Mouse (Mus musculus): Measurements from ENCODE around the gene Pcsk5. TPM values are rescaled to one million over a fixed set of nuclear protein-coding genes. Genes with fewer than 3 reads are reported as not detected.
A peak's percentile ranks its signal among the peaks of the same experiment; 100 is the strongest.
"Not testable (repeated sequence)": the region's sequence is repeated elsewhere in the genome, so short reads cannot be mapped to it uniquely, and the experiment has no call there.

The Pcsk5 gene
- polyA plus RNA-seq, 1 experiment from 2014 or later = 5.2 TPM

DNA sequence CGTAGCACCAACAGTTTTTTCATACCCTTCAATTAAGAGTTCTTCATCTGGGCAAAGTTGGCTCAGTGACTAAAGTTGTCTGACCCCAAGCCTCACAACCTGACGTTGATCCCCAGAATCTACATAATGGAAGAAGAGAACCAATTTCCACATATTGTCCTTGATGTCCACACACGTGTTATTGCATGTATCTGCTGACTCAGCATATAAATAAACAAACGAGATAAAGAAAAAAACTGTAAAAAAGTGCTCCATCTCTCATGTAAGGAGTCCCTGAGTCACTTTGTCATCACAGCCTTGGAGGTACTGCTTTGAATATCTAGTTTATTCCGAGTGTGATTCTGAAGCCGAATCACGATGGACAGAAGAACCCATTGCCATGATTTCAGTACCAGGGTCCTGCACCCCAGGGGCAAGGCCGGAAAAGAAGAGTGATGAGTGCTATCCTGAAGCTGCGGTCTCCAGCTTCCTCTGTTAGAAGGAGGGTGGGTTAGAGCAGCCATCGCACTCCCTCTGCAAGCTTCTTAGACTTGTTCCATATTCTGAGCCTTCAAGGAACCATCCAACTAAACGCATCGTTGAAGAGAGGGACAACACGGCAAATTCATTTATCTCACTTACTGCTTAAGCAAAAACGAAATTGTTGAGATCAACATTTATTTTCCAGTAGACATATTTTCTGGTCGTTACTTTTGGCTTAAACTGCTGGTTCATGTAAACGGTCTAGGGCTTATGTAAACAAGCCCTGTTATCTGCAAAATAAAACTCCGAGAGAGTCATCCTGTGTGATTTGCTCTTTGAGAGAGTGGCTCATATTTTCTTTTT is 348.2 kb downstream of the Pcsk5 start:
- Histone ChIP-seq H3K4me3 (no peak overlapping the region), H3K4me2 (no peak overlapping the region), H3K36me3 (ENCODE audit: poor library complexity, severe bottlenecking) (no peaks in the 10 kb centered on the region), H3K9me3 (replicated peaks) (no peaks in the 10 kb centered on the region), H3K27ac (no peak overlapping the region), H3K4me1 (peaks cover 35% of the 10 kb centered on the region), H3K9ac (no peak overlapping the region), H3K27me3 (no peaks in the 10 kb centered on the region)
- 79% methylated on average over 17 of the region's 17 CpGs for WGBS
- no peak for ATAC-seq

DNA sequence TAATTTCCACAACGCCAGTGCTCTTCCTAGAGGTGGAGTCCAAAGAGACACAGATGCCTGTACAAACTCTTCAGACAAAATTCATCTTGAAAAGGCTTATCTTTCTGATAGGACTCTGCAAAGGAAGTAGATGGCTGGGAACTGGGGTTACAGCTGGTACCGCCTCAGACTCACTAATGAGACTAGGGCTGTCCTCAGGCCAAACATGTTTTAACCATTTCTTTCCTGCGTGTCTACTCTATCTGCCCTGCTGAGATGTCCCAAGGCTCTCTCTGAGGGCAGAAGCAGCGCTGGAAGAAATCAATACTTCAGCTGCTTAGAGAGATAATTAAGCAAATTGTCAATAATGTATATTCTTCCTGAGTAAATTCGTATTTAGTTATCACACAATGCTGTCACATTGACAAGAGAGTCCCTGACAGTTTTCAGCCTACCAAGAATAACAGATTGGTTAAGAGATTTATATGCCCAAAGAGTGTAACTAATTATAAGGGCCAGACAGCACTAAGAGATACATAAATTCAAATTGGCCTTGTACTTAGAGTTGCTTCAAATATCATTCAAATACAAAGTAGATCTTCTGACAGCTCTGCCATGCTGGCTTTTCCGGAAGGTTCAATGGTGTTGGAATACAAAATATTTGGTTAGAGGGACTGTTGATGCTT is 355.2 kb downstream of the Pcsk5 start:
- Histone ChIP-seq H3K9me3 (replicated peaks) (no peaks in the 10 kb centered on the region), H3K4me2 (no peak overlapping the region), H3K36me3 (ENCODE audit: poor library complexity, severe bottlenecking) (no peaks in the 10 kb centered on the region), H3K4me1 (no peaks in the 10 kb centered on the region), H3K27me3 (no peaks in the 10 kb centered on the region), H3K27ac (no peak overlapping the region), H3K4me3 (no peak overlapping the region), H3K9ac (no peak overlapping the region)
- 77% methylated on average over 6 of the region's 6 CpGs for WGBS
- ATAC-seq = no peak

DNA sequence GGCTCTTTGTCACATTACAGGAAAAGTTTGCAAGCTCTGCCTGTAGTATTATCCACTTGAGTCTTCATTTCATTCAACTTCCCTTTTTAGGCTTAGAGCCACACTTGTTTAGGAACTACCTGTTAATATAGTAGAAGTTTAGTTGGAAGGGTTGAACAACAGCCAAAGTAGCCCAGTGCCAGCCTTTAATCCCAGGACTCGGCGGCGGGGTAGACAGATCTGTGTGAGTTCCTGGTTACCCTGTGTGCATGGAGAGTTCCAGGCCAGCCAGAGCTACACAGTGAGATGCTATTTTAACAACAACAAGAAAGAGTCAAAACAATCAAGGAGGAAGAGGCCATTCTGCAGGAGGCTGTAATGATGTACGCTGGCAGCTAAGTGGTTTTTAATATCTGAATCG is 358.0 kb downstream of the Pcsk5 start:
- ATAC-seq = no peak
- WGBS = 92% methylated on average over 5 of the region's 5 CpGs
- Histone ChIP-seq H3K4me3 (no peak overlapping the region), H3K4me1 (no peaks in the 10 kb centered on the region), H3K9ac (no peak overlapping the region), H3K36me3 (ENCODE audit: poor library complexity, severe bottlenecking) (no peaks in the 10 kb centered on the region), H3K27me3 (no peaks in the 10 kb centered on the region), H3K4me2 (no peak overlapping the region), H3K9me3 (replicated peaks) (no peaks in the 10 kb centered on the region), H3K27ac (no peak overlapping the region)

GRCm38 (mm10) chr19:17476021-17476420 is 361.4 kb downstream of the Pcsk5 start:
- no peaks in the 10 kb centered on the region for H3K9me3 ChIP-seq (replicated peaks)
- WGBS = 85% methylated on average over 5 of the region's 5 CpGs
- no peak overlapping the region for H3K9ac ChIP-seq
- no peak overlapping the region for H3K4me3 ChIP-seq
- no peaks in the 10 kb centered on the region for H3K27me3 ChIP-seq
- no peak for ATAC-seq
- H3K36me3 ChIP-seq (ENCODE audit: poor library complexity, severe bottlenecking) = no peaks in the 10 kb centered on the region
- no peaks in the 10 kb centered on the region for H3K4me1 ChIP-seq
- H3K27ac ChIP-seq = no peak overlapping the region
- H3K4me2 ChIP-seq = no peak overlapping the region

- not testable (repeated sequence) for H3K9me3 ChIP-seq (replicated peaks); ATAC-seq; H3K4me1 ChIP-seq; H3K27ac ChIP-seq; H3K9ac ChIP-seq; H3K36me3 ChIP-seq (ENCODE audit: poor library complexity, severe bottlenecking); H3K4me2 ChIP-seq; H3K4me3 ChIP-seq; H3K27me3 ChIP-seq
- WGBS = 93% methylated on average over 2 of the region's 2 CpGs
Measured at GRCm38 (mm10) chr19:17473138-17473537, 364.3 kb downstream of the Pcsk5 start.

GRCm38 (mm10) chr19:17471861-17472260 is 365.6 kb downstream of the Pcsk5 start:
- no peaks in the 10 kb centered on the region for H3K4me1 ChIP-seq
- no peak for ATAC-seq
- no peaks in the 10 kb centered on the region; the same call in 1 of the 2 replicates for H3K27me3 ChIP-seq
- H3K9me3 ChIP-seq (replicated peaks) = no peaks in the 10 kb centered on the region
- H3K27ac ChIP-seq = no peak overlapping the region
- no peak overlapping the region for H3K4me2 ChIP-seq
- no peak overlapping the region for H3K9ac ChIP-seq
- H3K4me3 ChIP-seq = no peak overlapping the region
- no peaks in the 10 kb centered on the region for H3K36me3 ChIP-seq (ENCODE audit: poor library complexity, severe bottlenecking)
- 84% methylated on average over 7 of the region's 7 CpGs for WGBS

DNA sequence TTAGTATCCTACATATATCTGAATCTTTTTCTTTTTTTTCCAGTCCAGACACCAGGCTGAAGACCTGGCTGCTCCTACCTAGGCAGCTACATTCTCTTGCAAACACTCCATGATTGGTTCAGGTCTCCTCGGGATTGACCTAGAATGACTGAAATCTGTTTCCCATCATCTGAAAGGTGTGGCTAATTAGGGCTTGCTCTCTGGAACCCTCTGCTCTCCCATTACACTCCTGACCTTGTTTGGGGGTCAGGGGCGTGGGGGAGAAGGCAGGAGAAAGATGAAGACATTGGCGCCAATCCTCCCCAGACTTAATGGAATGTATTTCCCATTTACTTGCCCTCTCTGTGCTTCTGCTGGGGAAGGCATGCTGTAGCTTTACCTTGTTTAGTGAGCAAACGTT is 366.2 kb downstream of the Pcsk5 start:
- Histone ChIP-seq H3K4me3 (no peak overlapping the region), H3K27ac (no peak overlapping the region), H3K9me3 (replicated peaks) (no peaks in the 10 kb centered on the region), H3K9ac (no peak overlapping the region), H3K4me1 (no peaks in the 10 kb centered on the region), H3K36me3 (ENCODE audit: poor library complexity, severe bottlenecking) (no peaks in the 10 kb centered on the region), H3K4me2 (no peak overlapping the region), H3K27me3 (no peaks in the 10 kb centered on the region; the same call in 1 of the 2 replicates)
- WGBS = 81% methylated on average over 4 of the region's 4 CpGs
- ATAC-seq = no peak

- Histone ChIP-seq H3K9ac (no peak overlapping the region), H3K27ac (no peak overlapping the region), H3K4me1 (no peaks in the 10 kb centered on the region), H3K9me3 (replicated peaks) (no peaks in the 10 kb centered on the region), H3K4me3 (no peak overlapping the region), H3K4me2 (no peak overlapping the region), H3K27me3 (no peaks in the 10 kb centered on the region; the same call in 1 of the 2 replicates), H3K36me3 (ENCODE audit: poor library complexity, severe bottlenecking) (no peaks in the 10 kb centered on the region)
- 57% methylated on average over 6 of the region's 6 CpGs for WGBS
- peak; percentile 88 for ATAC-seq
Measured at GRCm38 (mm10) chr19:17467556-17468211, 369.7 kb downstream of the Pcsk5 start.

- Histone ChIP-seq H3K4me3 (no peak overlapping the region), H3K27ac (no peak overlapping the region), H3K4me1 (no peaks in the 10 kb centered on the region), H3K27me3 (no peaks in the 10 kb centered on the region), H3K9me3 (replicated peaks) (no peaks in the 10 kb centered on the region), H3K36me3 (ENCODE audit: poor library complexity, severe bottlenecking) (no peaks in the 10 kb centered on the region), H3K9ac (no peak overlapping the region), H3K4me2 (no peak overlapping the region)
- ATAC-seq = no peak
- 91% methylated on average over 7 of the region's 7 CpGs for WGBS
Measured at GRCm38 (mm10) chr19:17452001-17452400, 385.4 kb downstream of the Pcsk5 start.

DNA sequence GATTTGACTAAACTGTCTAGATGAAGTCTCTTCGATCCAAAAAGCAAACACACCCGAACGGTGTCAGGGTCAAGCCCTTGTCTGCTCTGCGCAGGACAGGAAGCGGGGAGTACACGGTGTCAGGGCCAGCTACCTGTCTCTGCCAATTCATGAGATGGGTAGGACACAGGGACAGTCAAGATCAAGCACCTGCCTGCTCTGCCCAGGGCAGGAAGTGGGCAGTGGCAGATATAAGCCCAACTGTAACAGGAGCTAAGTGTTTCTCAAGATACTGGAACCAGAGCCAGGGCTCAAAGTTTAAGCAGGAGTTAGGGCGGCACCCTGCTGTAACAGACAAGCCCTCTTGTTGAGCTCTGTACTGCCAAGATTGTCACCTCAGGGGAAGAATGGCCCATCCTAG is 393.9 kb downstream of the Pcsk5 start:
- H3K27me3 ChIP-seq = no peaks in the 10 kb centered on the region
- H3K36me3 ChIP-seq (ENCODE audit: poor library complexity, severe bottlenecking) = no peaks in the 10 kb centered on the region
- no peak overlapping the region for H3K4me2 ChIP-seq
- WGBS = 94% methylated on average over 7 of the region's 7 CpGs
- H3K9me3 ChIP-seq (replicated peaks) = no peaks in the 10 kb centered on the region
- H3K9ac ChIP-seq = no peak overlapping the region
- no peak overlapping the region for H3K27ac ChIP-seq
- no peak overlapping the region for H3K4me3 ChIP-seq
- no peaks in the 10 kb centered on the region; the same call in 1 of the 2 replicates for H3K4me1 ChIP-seq
- ATAC-seq = no peak

GRCm38 (mm10) chr19:17439476-17440189 is 397.8 kb downstream of the Pcsk5 start:
- H3K4me3 ChIP-seq = no peak overlapping the region
- WGBS = 81% methylated on average over 4 of the region's 4 CpGs
- no peak for ATAC-seq
- H3K27ac ChIP-seq = no peak overlapping the region
- no peak overlapping the region for H3K4me2 ChIP-seq
- no peaks in the 10 kb centered on the region for H3K27me3 ChIP-seq
- H3K4me1 ChIP-seq = no peaks in the 10 kb centered on the region; the same call in 1 of the 2 replicates
- no peaks in the 10 kb centered on the region for H3K36me3 ChIP-seq (ENCODE audit: poor library complexity, severe bottlenecking)
- no peak overlapping the region for H3K9ac ChIP-seq
- H3K9me3 ChIP-seq (replicated peaks) = no peaks in the 10 kb centered on the region

GRCm38 (mm10) chr19:17436651-17437050 is 400.8 kb downstream of the Pcsk5 start:
- Histone ChIP-seq H3K36me3 (ENCODE audit: poor library complexity, severe bottlenecking) (no peaks in the 10 kb centered on the region), H3K9ac (no peak overlapping the region), H3K27ac (no peak overlapping the region), H3K27me3 (no peaks in the 10 kb centered on the region), H3K4me3 (no peak overlapping the region), H3K9me3 (replicated peaks) (no peaks in the 10 kb centered on the region), H3K4me2 (no peak overlapping the region), H3K4me1 (no peaks in the 10 kb centered on the region; the same call in 1 of the 2 replicates)
- 77% methylated on average over 1 of the region's 1 CpGs for WGBS
- ATAC-seq = no peak
